In the genomic region with DNA sequence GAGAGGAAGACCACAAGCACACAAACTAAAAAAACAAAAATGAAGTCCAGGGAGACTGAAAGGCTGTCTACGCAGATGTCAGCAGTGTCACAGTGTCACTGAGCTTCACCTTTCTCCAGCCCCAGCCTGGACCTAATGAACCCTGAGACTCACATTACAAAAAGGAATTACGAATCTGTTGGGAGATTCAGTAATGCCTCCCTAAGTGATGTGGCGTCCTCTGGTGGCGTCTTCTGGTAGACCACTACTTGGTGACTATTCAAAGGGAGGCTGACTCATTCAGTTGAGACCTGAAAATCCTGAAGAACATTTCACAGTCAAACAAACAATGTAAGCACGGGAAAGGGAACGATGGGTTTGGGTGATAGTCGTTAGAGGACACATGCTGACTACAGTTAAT, we compare ENCODE assay signal across 9 mouse cellular contexts. TPM values are rescaled to one million over a fixed set of nuclear protein-coding genes. Genes with fewer than 3 reads are reported as not detected.
DNase-seq lines count a peak whose midpoint lies in the region; ATAC-seq and TF ChIP-seq lines count a peak whose summit lies in the region.
"Had no signal": no experiment of that assay in that cellular context is flagged by ENCODE, and none has a peak within 500 bp of the region (broad histone marks: within the 10 kb centered on the region; RNA-seq: fewer than 3 reads in every experiment).

No protein-coding gene starts in this region.

- no peak overlapping the region for H3K4me2 ChIP-seq in hindbrain, embryonic 12.5 days (replicated peaks)
- H3K4me2 ChIP-seq: liver, embryonic 15.5 days had no signal

- peak; percentile 79 for DNase-seq in hindbrain, embryonic 10.5 days (ENCODE audit: low spot score)
- peak; percentile 39 for DNase-seq in Patski (ENCODE audit: low read depth, low spot score)
- peak; percentile 91 for DNase-seq in embryo, embryonic 10 days (ENCODE audit: low spot score)
- DNase-seq in heart, postnatal 36 days, result peak; percentile 46 to 76
- DNase-seq in left cerebral cortex, adult 9 months (ENCODE audit: low spot score in 2 of 2), result peak; percentile 40 to 93
- DNase-seq in ovary, postnatal 36 days (ENCODE audit: low spot score), result peak; percentile 80

- intact Hi-C loops in heart, postnatal 36 days (cut with DNase I), result loop anchor here (1.0 to 5.0 kb wide), 3 partner anchors 217 to 425 kb away; no protein-coding TSS in a partner anchor

- H3K27ac ChIP-seq in hindbrain, embryonic 10.5 days, result no peak overlapping the region
- H3K27ac ChIP-seq in hindbrain, embryonic 12.5 days, result no peak overlapping the region
- H3K27ac ChIP-seq: liver, embryonic 15.5 days had no signal

- H3K27me3 ChIP-seq in hindbrain, embryonic 10.5 days (ENCODE audit: insufficient read depth, poor library complexity, severe bottlenecking), result peaks cover 47% of the 10 kb centered on the region
- H3K27me3 ChIP-seq in hindbrain, embryonic 12.5 days, result peaks cover 43% of the 10 kb centered on the region
- H3K27me3 ChIP-seq in Patski, result peaks cover 20% of the 10 kb centered on the region

- H3K9ac ChIP-seq in hindbrain, embryonic 12.5 days, result no peak overlapping the region
- H3K9ac ChIP-seq: liver, embryonic 15.5 days had no signal

- in situ Hi-C loops in Patski (cut with MboI; ENCODE audit: low pct_unique_long_range_greater_than_20kb), result loop anchor here (5.0 kb wide), 2 partner anchors 316 to 426 kb away; no protein-coding TSS in a partner anchor

- H3K4me3 ChIP-seq in hindbrain, embryonic 10.5 days, result no peak overlapping the region
- no peak overlapping the region for H3K4me3 ChIP-seq in hindbrain, embryonic 12.5 days
- H3K4me3 ChIP-seq: liver, embryonic 15.5 days had no signal

- 12% methylated on average over 7 of the region's 7 CpGs for WGBS in hindbrain, embryonic 10.5 days
- 12% methylated on average over 7 of the region's 7 CpGs for WGBS in hindbrain, embryonic 12.5 days

- POLR2A ChIA-PET in Patski (lab: Charles Lee), result interaction anchor here (0.9 kb wide), 1 partner anchor 109 kb away, joined by 3 read pairs; no protein-coding TSS in a partner anchor

- peaks cover 14% of the 10 kb centered on the region for H3K4me1 ChIP-seq in hindbrain, embryonic 10.5 days (replicated peaks)
- peaks cover 7% of the 10 kb centered on the region; the same call in 1 of the 2 replicates for H3K4me1 ChIP-seq in hindbrain, embryonic 12.5 days
- H3K4me1 ChIP-seq: liver, embryonic 15.5 days had no signal

- H3K9me3 ChIP-seq in hindbrain, embryonic 10.5 days, result no peaks in the 10 kb centered on the region
- no peaks in the 10 kb centered on the region for H3K9me3 ChIP-seq in hindbrain, embryonic 12.5 days (replicated peaks)
- H3K9me3 ChIP-seq: liver, embryonic 15.5 days had no signal

- CTCF ChIA-PET in Patski (lab: Charles Lee), result interaction anchor here (0.7 to 3.5 kb wide), 11 partner anchors 215 to 432 kb away, joined by 3 to 24 read pairs (median 3); no protein-coding TSS in a partner anchor

- H3K36me3 ChIP-seq in hindbrain, embryonic 10.5 days, result no peaks in the 10 kb centered on the region
- no peaks in the 10 kb centered on the region for H3K36me3 ChIP-seq in hindbrain, embryonic 12.5 days
- H3K36me3 ChIP-seq: liver, embryonic 15.5 days had no signal

- no peak for TF ChIP-seq CTCF in Patski (IDR thresholded peaks at IDR 0.05)

- ATAC-seq in hindbrain, embryonic 12.5 days (ENCODE audit: low FRiP score), result no peak
- ATAC-seq in Patski, result peak; percentile 5
- no peak for ATAC-seq in erythroblast, adult 5-6 weeks (replicated peaks; ENCODE audit: low FRiP score, poor library complexity, severe bottlenecking)

RNA-seq across cellular contexts. Expression of a gene that starts 6.0 kb away (rescaled TPM):
- 0.68 and 1.1 TPM in 2 replicates for polyA plus RNA-seq in hindbrain, embryonic 10.5 days (2016; fragmentation: Nextera tagmentation; extraction: Ambion mirVana)
- polyA plus RNA-seq in hindbrain, embryonic 12.5 days (2016; fragmentation: Nextera tagmentation; extraction: Ambion mirVana), result 4.3 and 5.0 TPM in 2 replicates
- 2.8 TPM for polyA plus RNA-seq in Patski (2021)
- total RNA-seq in heart, postnatal 36 days (2021), result under 1 TPM; 0.62 to 0.94 TPM
- total RNA-seq in erythroblast, adult 5-6 weeks (2015; ENCODE audit: low replicate concordance), result not detected in 2 replicates
- total RNA-seq in erythroblast, adult 5-6 weeks (2017; ENCODE audit: low replicate concordance), result not detected in 2 replicates

Comparison
In these comparisons a context has a peak if more than half of its experiments do, and no peak if none do; other contexts are left out.
1. DNase-seq: peak in every context shown above with its lines; median percentile 91 in embryo, embryonic 10 days; 80 in ovary, postnatal 36 days; 79 in hindbrain, embryonic 10.5 days; 66 in left cerebral cortex, adult 9 months; 61 in heart, postnatal 36 days; 39 in Patski.